Mouse (Mus musculus): ENCODE measurements around the gene Frmd4b.

- no peak for TF ChIP-seq CTCF (IDR thresholded peaks at IDR 0.05)
- peak; percentile 75; the same call in 1 of the 2 replicates for TF ChIP-seq EP300 (IDR thresholded peaks at IDR 0.05; ENCODE audit: insufficient read depth, low read depth, low read length)
- peak; percentile 27; the same call in 1 of the 2 replicates for TF ChIP-seq POLR2A (IDR thresholded peaks at IDR 0.05; ENCODE audit: insufficient read depth, low read depth, low read length)
Measured at GRCm38 (mm10) chr6:97463898-97464524, 153.3 kb downstream of the Frmd4b start.
